Mouse (Mus musculus) lung, postnatal 0 days (tissue): ENCODE results near the gene Hpf1.

Experiments used
- CTCF ChIP-seq: IDR thresholded peaks from 2 replicates; pipeline ENCODE4 v1.5.1; 2016; ENCODE audit warnings: antibody characterized with exemption, mild to moderate bottlenecking
- EP300 ChIP-seq: IDR thresholded peaks from 2 replicates; pipeline ENCODE4 v1.6.1; 2016; ENCODE audit warnings: antibody characterized with exemption, mild to moderate bottlenecking, control low read depth

DNA sequence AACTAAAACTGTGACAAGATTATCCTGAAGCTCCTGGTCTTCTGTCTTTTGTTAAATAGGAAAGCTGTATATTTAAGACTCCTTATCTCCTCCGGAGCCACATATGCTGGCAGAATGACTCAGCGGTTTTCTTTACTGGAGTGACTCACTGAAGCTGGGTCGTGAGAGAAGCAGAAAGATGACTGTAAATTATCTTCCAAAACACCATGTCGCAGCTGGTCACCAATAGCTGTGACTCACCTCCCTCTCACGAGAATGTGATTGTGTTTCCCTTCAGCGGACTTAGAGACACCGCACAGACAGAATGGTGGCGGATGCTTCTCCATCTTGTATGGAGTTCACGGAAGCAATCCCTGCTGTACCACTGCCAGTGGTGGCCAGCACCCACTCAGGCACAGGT is 30.6 kb upstream of the Hpf1 start:
- TF ChIP-seq CTCF (no peak), EP300 (no peak)
